18 mouse cellular contexts compared by ENCODE assay signal in the genomic region with DNA sequence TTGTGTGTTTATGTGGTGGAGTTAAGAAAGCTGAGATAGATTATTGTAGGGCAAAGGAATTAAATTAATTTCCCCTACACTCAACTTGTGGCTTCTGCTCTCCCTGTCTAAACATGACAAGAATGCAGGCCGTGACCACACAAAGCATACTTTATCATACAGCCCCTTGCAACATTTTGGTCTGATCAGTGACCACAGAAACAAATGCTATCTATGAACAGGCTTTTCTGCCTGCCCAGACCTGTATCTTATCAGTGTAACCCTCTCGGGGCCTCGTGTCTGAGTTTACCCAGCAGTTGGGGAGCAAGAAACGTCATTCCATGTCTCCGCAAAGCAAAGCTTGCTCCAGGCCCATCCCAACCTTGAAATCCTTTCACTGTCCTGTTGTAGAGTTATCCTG. TPM values are rescaled to one million over a fixed set of nuclear protein-coding genes. Genes with fewer than 3 reads are reported as not detected.
DNase-seq lines count a peak whose midpoint lies in the region; ATAC-seq and TF ChIP-seq lines count a peak whose summit lies in the region.
"Had no signal": no experiment of that assay in that cellular context is flagged by ENCODE, and none has a peak within 500 bp of the region (broad histone marks: within the 10 kb centered on the region; RNA-seq: fewer than 3 reads in every experiment).

No protein-coding gene starts in this region.

- H3K27ac ChIP-seq in intestine, embryonic 15.5 days = no peak overlapping the region
- no peak overlapping the region for H3K27ac ChIP-seq in intestine, postnatal 0 days (ENCODE audit: low read depth, low read length)
- H3K27ac ChIP-seq in intestine, embryonic 16.5 days (ENCODE audit: low read length) = no peak overlapping the region
- H3K27ac ChIP-seq in forebrain, embryonic 14.5 days (ENCODE audit: low read depth, low read length) = no peak overlapping the region
- H3K27ac ChIP-seq: embryonic facial prominence, embryonic 15.5 days; gastrocnemius, adult 2 months; limb, embryonic 12.5 days had no signal

- H3K9ac ChIP-seq in intestine, embryonic 15.5 days = no peak overlapping the region
- no peak overlapping the region for H3K9ac ChIP-seq in intestine, postnatal 0 days (ENCODE audit: low read depth, low read length)
- no peak overlapping the region for H3K9ac ChIP-seq in intestine, embryonic 16.5 days (ENCODE audit: low read depth, low read length)
- H3K9ac ChIP-seq in forebrain, embryonic 14.5 days (ENCODE audit: low read length) = no peak overlapping the region
- H3K9ac ChIP-seq: embryonic facial prominence, embryonic 15.5 days; limb, embryonic 12.5 days had no signal

- 32% methylated on average over 5 of the region's 5 CpGs for WGBS in intestine, embryonic 15.5 days
- WGBS in intestine, postnatal 0 days = 27% methylated on average over 5 of the region's 5 CpGs
- 45% methylated on average over 5 of the region's 5 CpGs for WGBS in intestine, embryonic 16.5 days
- whole genome bisulfite sequencing in forebrain, embryonic 14.5 days = 88% methylated on average over 5 of the region's 5 CpGs

- no peaks in the 10 kb centered on the region; the same call in 1 of the 2 replicates for H3K4me1 ChIP-seq in intestine, embryonic 15.5 days (replicated peaks)
- no peaks in the 10 kb centered on the region for H3K4me1 ChIP-seq in intestine, postnatal 0 days (replicated peaks; ENCODE audit: control insufficient read depth, insufficient read depth, low read length)
- H3K4me1 ChIP-seq in intestine, embryonic 16.5 days (ENCODE audit: control insufficient read depth, insufficient read depth, low read length) = 0 out of 2 replicates have a peak, but pooled peaks cover 4% of the 10 kb centered on the region
- H3K4me1 ChIP-seq in forebrain, embryonic 14.5 days (ENCODE audit: control insufficient read depth, insufficient read depth, low read length) = no peaks in the 10 kb centered on the region
- H3K4me1 ChIP-seq: embryonic facial prominence, embryonic 15.5 days; limb, embryonic 12.5 days had no signal

- no peak overlapping the region for H3K4me2 ChIP-seq in intestine, embryonic 15.5 days (replicated peaks)
- H3K4me2 ChIP-seq in intestine, postnatal 0 days (replicated peaks; ENCODE audit: low read depth) = no peak overlapping the region
- no peak overlapping the region for H3K4me2 ChIP-seq in intestine, embryonic 16.5 days (ENCODE audit: low read depth, low read length)
- H3K4me2 ChIP-seq in forebrain, embryonic 14.5 days (ENCODE audit: low read length) = no peak overlapping the region
- H3K4me2 ChIP-seq: embryonic facial prominence, embryonic 15.5 days; limb, embryonic 12.5 days had no signal

- ATAC-seq in intestine, embryonic 15.5 days = peak; percentile 41; the same call in 1 of the 2 replicates
- no peak for ATAC-seq in intestine, postnatal 0 days
- 0 out of 2 replicates have a peak, but pooled peaks have one; percentile 38 for ATAC-seq in intestine, embryonic 16.5 days
- ATAC-seq in megakaryocyte-erythroid progenitor cell, adult 5-6 weeks (replicated peaks; ENCODE audit: low FRiP score, low TSS enrichment, poor library complexity, severe bottlenecking) = peak; percentile 96
- no peak for ATAC-seq in forebrain, embryonic 14.5 days
- ATAC-seq: CD4-positive, CD25-positive, alpha-beta regulatory T cell, adult 4 months; forebrain, embryonic 16.5 days had no signal

- H3K27me3 ChIP-seq in intestine, embryonic 15.5 days (replicated peaks) = no peaks in the 10 kb centered on the region
- no peaks in the 10 kb centered on the region for H3K27me3 ChIP-seq in intestine, postnatal 0 days (replicated peaks; ENCODE audit: control insufficient read depth, insufficient read depth, low read length)
- no peaks in the 10 kb centered on the region for H3K27me3 ChIP-seq in intestine, embryonic 16.5 days (replicated peaks; ENCODE audit: control insufficient read depth, insufficient read depth, low read length)
- no peaks in the 10 kb centered on the region for H3K27me3 ChIP-seq in forebrain, embryonic 14.5 days (replicated peaks; ENCODE audit: control insufficient read depth, insufficient read depth, low read length)
- H3K27me3 ChIP-seq: embryonic facial prominence, embryonic 15.5 days; limb, embryonic 12.5 days had no signal

- H3K4me3 ChIP-seq in intestine, embryonic 15.5 days (replicated peaks) = no peak overlapping the region
- H3K4me3 ChIP-seq in intestine, postnatal 0 days (ENCODE audit: low read depth, low read length) = no peak overlapping the region
- no peak overlapping the region for H3K4me3 ChIP-seq in intestine, embryonic 16.5 days (ENCODE audit: low read length)
- no peak overlapping the region for H3K4me3 ChIP-seq in forebrain, embryonic 14.5 days (ENCODE audit: low read depth, low read length)
- H3K4me3 ChIP-seq: embryonic facial prominence, embryonic 15.5 days; gastrocnemius, adult 2 months; limb, embryonic 12.5 days had no signal

- TF ChIP-seq CTCF in intestine, postnatal 0 days (IDR thresholded peaks at IDR 0.05; ENCODE audit: low read depth) = no peak

- H3K36me3 ChIP-seq in intestine, embryonic 15.5 days = no peaks in the 10 kb centered on the region
- H3K36me3 ChIP-seq in intestine, postnatal 0 days (ENCODE audit: control insufficient read depth, insufficient read depth) = no peaks in the 10 kb centered on the region
- no peaks in the 10 kb centered on the region for H3K36me3 ChIP-seq in intestine, embryonic 16.5 days (ENCODE audit: control insufficient read depth, insufficient read depth, low read length)
- no peaks in the 10 kb centered on the region for H3K36me3 ChIP-seq in forebrain, embryonic 14.5 days (ENCODE audit: control insufficient read depth, insufficient read depth, low read length)
- H3K36me3 ChIP-seq: embryonic facial prominence, embryonic 15.5 days; limb, embryonic 12.5 days had no signal

- peak; percentile 81 for DNase-seq in MEL-GATA-1-ER (ENCODE audit: extremely low read depth, low read depth)
- no peak for DNase-seq in adrenal gland, adult 8-10 months
- no peak for DNase-seq in forebrain, embryonic 14.5 days (ENCODE audit: low spot score)
- no peak for DNase-seq in retina, postnatal 1 day
- DNase-seq: cerebellum, adult 9-10 months; gastrocnemius, adult 2 months; kidney, adult 18-20 months; lung, postnatal 4 days; midbrain, embryonic 14.5 days had no signal

- no peaks in the 10 kb centered on the region for H3K9me3 ChIP-seq in intestine, embryonic 15.5 days
- no peaks in the 10 kb centered on the region for H3K9me3 ChIP-seq in intestine, postnatal 0 days (ENCODE audit: control insufficient read depth)
- H3K9me3 ChIP-seq in intestine, embryonic 16.5 days (ENCODE audit: control insufficient read depth, low read length) = no peaks in the 10 kb centered on the region
- H3K9me3 ChIP-seq in forebrain, embryonic 14.5 days (replicated peaks; ENCODE audit: control insufficient read depth, low read length) = no peaks in the 10 kb centered on the region
- H3K9me3 ChIP-seq: embryonic facial prominence, embryonic 15.5 days; limb, embryonic 12.5 days had no signal

RNA-seq across cellular contexts. Expression of a gene that starts 24.2 kb away (rescaled TPM):
- polyA plus RNA-seq in intestine, embryonic 15.5 days (2015; fragmentation: Nextera tagmentation; extraction: Ambion mirVana) = 1.1 and 1.2 TPM in 2 replicates
- 0.14 and 0.29 TPM in 2 replicates for polyA plus RNA-seq in intestine, postnatal 0 days (2015; fragmentation: Nextera tagmentation; extraction: Ambion mirVana)
- 1.1 and 1.2 TPM in 2 replicates for polyA plus RNA-seq in intestine, embryonic 16.5 days (2015; fragmentation: Nextera tagmentation; extraction: Ambion mirVana)
- not detected in 2 replicates for total RNA-seq in megakaryocyte-erythroid progenitor cell, adult 5-6 weeks (2014; fragmentation: Nextera tagmentation)
- total RNA-seq in megakaryocyte-erythroid progenitor cell, adult 5-6 weeks (2017) = 0.05 TPM in 1 of 2 replicates, not detected in the other
- under 1 TPM; 0.09 to 0.65 (median 0.34) TPM for total RNA-seq in adrenal gland, adult 8-10 months (2022)
- polyA plus RNA-seq in forebrain, embryonic 14.5 days (2014; fragmentation: Nextera tagmentation; extraction: Ambion mirVana) = 6.5 and 8.0 TPM in 2 replicates
- total RNA-seq: gastrocnemius, adult 2 months; hematopoietic stem cell, adult 5-6 weeks had no signal
- polyA plus RNA-seq: CD4-positive, CD25-positive, alpha-beta regulatory T cell, adult 4 months had no signal

RNA-seq across cellular contexts. Expression of a gene that starts 38.6 kb away (rescaled TPM):
- polyA plus RNA-seq in intestine, embryonic 15.5 days (2015; fragmentation: Nextera tagmentation; extraction: Ambion mirVana) = 15.1 and 15.4 TPM in 2 replicates
- 6.8 and 7.1 TPM in 2 replicates for polyA plus RNA-seq in intestine, postnatal 0 days (2015; fragmentation: Nextera tagmentation; extraction: Ambion mirVana)
- polyA plus RNA-seq in intestine, embryonic 16.5 days (2015; fragmentation: Nextera tagmentation; extraction: Ambion mirVana) = 13.6 and 14.0 TPM in 2 replicates
- total RNA-seq in megakaryocyte-erythroid progenitor cell, adult 5-6 weeks (2014; fragmentation: Nextera tagmentation) = 4.4 and 6.9 TPM in 2 replicates
- total RNA-seq in megakaryocyte-erythroid progenitor cell, adult 5-6 weeks (2017) = 13.3 and 22.2 TPM in 2 replicates
- total RNA-seq in adrenal gland, adult 8-10 months (2022) = 1 to 10 TPM; 4.7 to 7.8 (median 5.2) TPM
- 5.8 and 6.6 TPM in 2 replicates for polyA plus RNA-seq in forebrain, embryonic 14.5 days (2014; fragmentation: Nextera tagmentation; extraction: Ambion mirVana)

RNA-seq across cellular contexts. Expression of a gene that starts 44.9 kb away (rescaled TPM):
- 22.1 and 24.9 TPM in 2 replicates for polyA plus RNA-seq in intestine, embryonic 15.5 days (2015; fragmentation: Nextera tagmentation; extraction: Ambion mirVana)
- 23.6 and 24.8 TPM in 2 replicates for polyA plus RNA-seq in intestine, postnatal 0 days (2015; fragmentation: Nextera tagmentation; extraction: Ambion mirVana)
- 24.5 and 24.7 TPM in 2 replicates for polyA plus RNA-seq in intestine, embryonic 16.5 days (2015; fragmentation: Nextera tagmentation; extraction: Ambion mirVana)
- total RNA-seq in megakaryocyte-erythroid progenitor cell, adult 5-6 weeks (2014; fragmentation: Nextera tagmentation) = 36.1 and 36.3 TPM in 2 replicates
- 31.3 and 52.3 TPM in 2 replicates for total RNA-seq in megakaryocyte-erythroid progenitor cell, adult 5-6 weeks (2017)
- total RNA-seq in adrenal gland, adult 8-10 months (2022) = 10 to 100 TPM; 73.0 to 83.5 (median 80.3) TPM
- 35.4 and 38.1 TPM in 2 replicates for polyA plus RNA-seq in forebrain, embryonic 14.5 days (2014; fragmentation: Nextera tagmentation; extraction: Ambion mirVana)

Comparison
In these comparisons a context has a peak if more than half of its experiments do, and no peak if none do; other contexts are left out.
1. ATAC-seq: peak in intestine, embryonic 15.5 days (single experiment), intestine, embryonic 16.5 days (single experiment) and megakaryocyte-erythroid progenitor cell, adult 5-6 weeks (single experiment); none in intestine, postnatal 0 days (single experiment) and forebrain, embryonic 14.5 days (single experiment).